Mouse (Mus musculus): ENCODE measurements at regions not wholly inside any gene's neighbourhood (a gene's known extent, or its start where the extent isn't known, plus 50 kb on each side); places are given as distances from the start of the nearest gene placed in this dataset.

GRCm38 (mm10) chr12:25268871-25269850 is 172.2 kb upstream of the Id2 start:
- intact Hi-C loops (cut with DNase I), result no loop called here

- intact Hi-C loops (cut with DNase I), result no loop called here
These were observed 171.4 kb upstream of the Id2 start for GRCm38 (mm10) chr12:25268323-25268722.

- intact Hi-C loops (cut with DNase I), result no loop called here
These were observed 170.7 kb upstream of the Id2 start for GRCm38 (mm10) chr12:25267572-25268115.

DNA sequence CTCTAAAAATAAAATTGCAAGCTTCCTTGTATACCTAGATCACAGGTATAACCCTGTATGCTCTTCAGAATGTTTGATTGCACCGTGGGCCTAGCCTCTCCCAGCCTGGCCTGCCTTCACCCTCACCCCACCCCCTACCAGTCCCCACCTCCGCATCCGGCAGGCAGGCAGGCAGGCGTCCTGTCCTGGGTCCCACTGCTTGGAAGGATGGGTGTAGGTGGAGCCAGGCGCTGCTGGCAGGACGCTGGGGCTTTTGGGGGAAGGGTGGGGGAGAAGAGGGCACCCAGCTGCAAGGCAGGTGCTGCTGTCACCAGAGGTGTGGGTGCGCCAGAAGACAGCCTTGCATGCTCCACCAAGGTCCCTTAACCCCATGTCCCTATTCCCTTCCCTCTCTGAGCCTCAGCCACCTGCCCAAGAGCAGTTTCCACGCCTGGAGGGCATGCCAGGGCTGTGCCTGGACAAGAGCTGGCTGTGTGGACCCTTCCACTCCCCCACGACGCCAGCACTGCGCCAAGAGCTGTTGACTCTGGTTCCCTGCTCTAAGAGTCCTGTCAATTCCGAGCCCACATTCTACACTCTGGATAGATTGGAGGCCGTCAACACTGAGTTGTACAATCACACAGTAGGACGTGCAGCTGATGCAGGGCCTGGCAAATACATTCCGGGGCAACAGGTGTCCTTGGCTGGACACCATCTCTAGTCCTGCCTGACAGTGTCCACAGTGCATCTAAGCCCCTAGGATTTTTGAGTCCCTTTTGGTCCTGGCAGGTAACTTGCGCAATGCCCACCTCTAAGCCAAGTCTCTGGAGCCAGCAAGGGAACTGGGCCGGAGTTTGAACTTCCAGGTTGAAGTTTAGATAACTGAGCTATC is 170.0 kb upstream of the Id2 start:
- intact Hi-C loops (cut with DNase I), result no loop called here

- intact Hi-C loops (cut with DNase I), result no loop called here
These were observed 168.9 kb upstream of the Id2 start for GRCm38 (mm10) chr12:25265560-25266525.

- intact Hi-C loops (cut with DNase I), result no loop called here
These were observed 168.1 kb upstream of the Id2 start for GRCm38 (mm10) chr12:25265066-25265465.

- intact Hi-C loops (cut with DNase I), result no loop called here
These were observed 167.5 kb upstream of the Id2 start for GRCm38 (mm10) chr12:25264408-25264807.

DNA sequence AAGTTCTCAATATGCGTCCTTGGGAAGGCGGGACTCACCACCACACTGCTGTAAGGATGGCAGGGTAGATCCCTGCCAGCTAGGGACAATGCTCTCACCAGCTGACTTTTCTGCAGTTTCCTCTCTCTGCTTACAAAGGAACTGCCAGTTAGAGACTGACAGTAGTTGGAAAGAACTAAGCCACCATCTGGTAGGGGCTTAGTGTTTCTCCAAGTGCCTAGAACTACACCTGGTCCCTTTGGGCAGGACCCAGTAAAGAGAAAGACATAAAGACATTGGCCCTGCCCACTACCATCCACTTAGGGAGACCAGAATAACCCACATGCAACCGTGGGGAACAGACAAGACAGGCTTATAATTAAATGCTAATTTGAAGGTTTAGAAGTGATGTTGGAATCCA is 165.5 kb upstream of the Id2 start:
- intact Hi-C loops (cut with DNase I), result no loop called here

- intact Hi-C loops (cut with DNase I), result no loop called here
These were observed 162.2 kb upstream of the Id2 start for GRCm38 (mm10) chr12:25259123-25259522.

GRCm38 (mm10) chr12:25256268-25256667 is 159.3 kb upstream of the Id2 start:
- intact Hi-C loops (cut with DNase I), result no loop called here

GRCm38 (mm10) chr12:25254716-25255115 is 157.8 kb upstream of the Id2 start:
- intact Hi-C loops (cut with DNase I), result no loop called here

- intact Hi-C loops (cut with DNase I), result no loop called here
These were observed 156.0 kb upstream of the Id2 start for GRCm38 (mm10) chr12:25252776-25253510.

GRCm38 (mm10) chr12:25251411-25252171 is 154.7 kb upstream of the Id2 start:
- intact Hi-C loops (cut with DNase I), result no loop called here

DNA sequence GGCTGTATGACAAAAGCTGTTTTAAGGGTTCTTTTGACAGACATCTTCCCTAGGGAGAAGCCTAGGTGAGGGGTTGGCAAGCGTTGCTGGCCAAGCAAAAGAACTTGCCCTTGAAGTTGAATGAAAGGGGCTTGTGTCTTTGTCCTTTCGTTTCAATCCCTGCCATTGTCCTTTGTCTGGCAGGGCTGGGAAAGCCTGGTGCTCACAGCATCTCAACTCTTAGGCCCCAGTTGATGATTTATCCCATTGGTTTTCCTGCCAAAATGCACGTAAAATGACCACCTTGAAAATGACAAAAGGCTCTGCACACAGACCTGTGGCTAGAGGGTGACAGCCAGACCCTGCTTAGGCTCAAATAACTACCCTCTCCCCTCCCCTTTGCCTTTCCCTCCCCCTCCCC is 153.9 kb upstream of the Id2 start:
- intact Hi-C loops (cut with DNase I), result no loop called here

- intact Hi-C loops (cut with DNase I), result no loop called here
These were observed 151.9 kb upstream of the Id2 start for GRCm38 (mm10) chr12:25248681-25249366.

DNA sequence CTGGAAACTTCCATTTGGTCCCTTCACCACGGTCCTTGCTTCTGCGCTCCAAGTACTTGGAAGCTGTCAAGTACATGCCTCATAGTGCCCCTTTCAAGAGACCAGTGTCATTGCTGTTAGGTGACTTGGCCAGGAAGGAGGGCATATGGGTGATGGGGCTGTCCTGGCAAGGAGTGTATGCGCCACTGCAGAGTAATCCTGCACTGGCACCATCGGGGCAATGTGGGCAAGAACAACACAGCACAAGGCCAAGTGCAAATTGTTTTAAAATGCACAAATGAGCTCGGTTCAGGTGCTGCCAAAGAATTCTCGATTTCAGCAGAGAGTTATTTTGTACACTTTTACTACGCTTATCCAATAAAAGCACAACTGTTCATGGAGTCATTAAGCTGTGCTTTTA is 149.6 kb upstream of the Id2 start:
- intact Hi-C loops (cut with DNase I), result no loop called here

- intact Hi-C loops (cut with DNase I), result no loop called here
These were observed 148.7 kb upstream of the Id2 start for GRCm38 (mm10) chr12:25245661-25246060.

GRCm38 (mm10) chr12:25245251-25245650 is 148.3 kb upstream of the Id2 start:
- intact Hi-C loops (cut with DNase I), result no loop called here

DNA sequence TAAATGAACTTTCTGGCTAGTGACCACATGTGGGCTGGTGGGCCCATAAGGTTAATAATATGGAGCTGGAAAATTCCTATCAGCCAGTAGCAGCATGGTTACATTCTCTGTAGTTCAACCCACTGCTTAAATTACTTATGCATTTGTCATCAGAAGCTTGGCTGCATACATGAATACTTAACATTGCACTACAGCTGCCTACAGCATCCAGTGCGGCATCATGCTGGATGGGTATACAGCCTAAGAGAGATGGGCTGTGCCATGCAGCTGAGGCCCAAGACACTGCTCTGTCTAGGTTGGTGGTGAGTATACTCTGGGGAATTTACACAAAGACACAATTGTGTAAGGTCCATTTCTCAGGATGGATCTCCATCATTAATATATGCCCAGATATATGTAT is 147.7 kb upstream of the Id2 start:
- intact Hi-C loops (cut with DNase I), result no loop called here

All from adrenal gland (tissue).